Mouse (Mus musculus) lung, adult 2 months (tissue): ENCODE results near the gene Elovl4. TPM values are rescaled to one million over a fixed set of nuclear protein-coding genes. Genes with fewer than 3 reads are reported as not detected.
A peak's percentile ranks its signal among the peaks of the same experiment; 100 is the strongest.

Experiments used
- DNase-seq: peaks from one replicate; pipeline ENCODE4 v3.0.0; 2022
- H3K4me1 ChIP-seq: fragments of 200-500 bp; 2 replicates; pipeline ENCODE4 v1.6.1; 2011; ENCODE audit warnings: low read length; ENCODE audit not compliant: control insufficient read depth, insufficient read depth
- H3K4me3 ChIP-seq: fragments of 200-500 bp; replicated peaks from 2 replicates; pipeline ENCODE3; 2011; ENCODE audit warnings: low read depth, mild to moderate bottlenecking, control low read depth, low read length; ENCODE audit errors: extremely low read depth
- CTCF ChIP-seq: fragments of 200-500 bp; IDR thresholded peaks from 2 replicates; pipeline ENCODE4 v1.5.1; 2011; ENCODE audit warnings: mild to moderate bottlenecking, low read length, control low read depth; ENCODE audit not compliant: insufficient read depth
- POLR2A ChIP-seq: fragments of 200-500 bp; IDR thresholded peaks from 2 replicates; pipeline ENCODE4 v1.6.1; 2011; ENCODE audit warnings: low read depth, mild to moderate bottlenecking, control low read depth, low read length, borderline replicate concordance; ENCODE audit errors: extremely low read depth
- WGBS: fragments of 180-500 bp; shearing (Covaris S2); methylation state at CpG from one replicate; pipeline ENCODE4 v1.1.7; 2018; 5-methylcytosine and 5-hydroxymethylcytosine counted together
- polyA plus RNA-seq: library from polyadenylated mRNA; depleted of rRNA; stranded (reverse); fragments of >200 nt; gene quantifications from 2 replicates; pipeline ENCODE4 v1.2.3, GENCODE M21; 2012; rRNA removed

Elovl4 gene
- 0.60 and 30.6 TPM in 2 replicates for polyA plus RNA-seq

DNA sequence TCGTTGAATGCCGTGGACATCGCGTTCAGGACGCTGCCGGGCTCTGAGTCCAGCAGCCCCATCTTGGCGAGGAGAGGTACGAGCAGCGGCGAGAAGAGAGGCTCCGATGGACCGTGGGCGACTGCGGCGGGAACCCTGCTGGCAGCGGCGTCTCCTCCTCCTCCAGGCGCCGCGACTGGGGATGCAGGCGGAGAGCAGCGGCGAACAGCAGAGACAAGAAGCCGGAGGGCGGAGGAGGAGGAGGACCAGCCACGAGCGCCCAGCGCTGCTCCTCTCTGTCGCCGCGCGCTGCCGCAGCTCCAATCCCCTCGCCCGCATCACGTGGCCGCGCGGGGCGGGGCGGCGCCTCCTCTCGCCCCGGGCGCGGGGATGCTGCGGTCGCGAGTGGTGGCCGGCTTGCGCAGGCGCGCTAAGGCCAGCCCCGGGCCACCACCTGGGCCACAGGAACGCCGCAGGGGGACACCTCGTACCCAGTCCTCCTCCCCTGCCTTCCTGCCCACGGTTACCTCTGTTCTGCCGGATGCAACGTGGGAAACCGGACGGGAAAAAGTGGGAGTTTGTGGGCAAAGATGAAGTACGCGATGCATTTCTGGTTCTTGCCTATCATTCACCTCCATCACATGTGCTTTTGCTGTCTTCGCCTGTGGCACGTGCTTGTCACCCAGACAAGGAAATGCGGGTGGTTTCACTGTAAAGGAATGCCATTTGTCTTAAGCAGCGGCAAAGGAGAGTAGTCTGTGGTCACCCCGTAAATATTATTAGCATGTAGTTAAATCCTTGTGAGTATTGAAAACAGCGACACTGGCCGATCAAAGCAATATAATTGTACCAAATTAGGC, at the start of gene Elovl4:
Gene Elovl4 (minus strand): TSS at position 301 of the 839 bp plus-strand sequence.
- DNase-seq = peak; percentile 22
- 2% methylated on average over 71 of the region's 71 CpGs for WGBS
- peaks cover 8% of the 10 kb centered on the region for H3K4me1 ChIP-seq
- no peak for TF ChIP-seq CTCF
- no peak for TF ChIP-seq POLR2A
- peak within 1 kb of the TSS; percentile 36 for H3K4me3 ChIP-seq

- Histone ChIP-seq H3K4me3 (no peak overlapping the region), H3K4me1 (no peaks in the 10 kb centered on the region)
- WGBS = 89% methylated on average over 3 of the region's 3 CpGs
- no peak for TF ChIP-seq POLR2A
- TF ChIP-seq CTCF = no peak
- DNase-seq = no peak
Observed at GRCm38 (mm10) chr9:83852464-83852863, 46.4 kb upstream of the Elovl4 start.

- under 1% methylated on average over 27 of the region's 27 CpGs for WGBS
- TF ChIP-seq POLR2A (no peak), CTCF (no peak)
- no peak for DNase-seq
Observed at GRCm38 (mm10) chr9:83834748-83835313, 28.8 kb upstream of the Elovl4 start.

GRCm38 (mm10) chr9:83833811-83834747, 28.0 kb upstream of the Elovl4 start, which contains the start of gene Ttk:
TSS of gene Ttk (plus strand) at chr9:83834689.
- DNase-seq = peak; percentile 89
- TF ChIP-seq POLR2A (peak; percentile 88; the same call in 1 of the 2 replicates), CTCF (no peak)
- Histone ChIP-seq H3K4me1 (peaks cover 4% of the 10 kb centered on the region; the same call in 1 of the 2 replicates), H3K4me3 (peak within 1 kb of the TSS; percentile 96)
- WGBS = under 1% methylated on average over 38 of the region's 38 CpGs

More at GRCm38 (mm10) chr9:83834748-83835313, 28.8 kb upstream of the Elovl4 start:
- Histone ChIP-seq H3K4me3 (peak overlapping the region; percentile 96), H3K4me1 (peaks cover 4% of the 10 kb centered on the region; the same call in 1 of the 2 replicates)

- 70% methylated on average over 8 of the region's 8 CpGs for WGBS
- Histone ChIP-seq H3K4me3 (no peak overlapping the region), H3K4me1 (peaks cover 4% of the 10 kb centered on the region; the same call in 1 of the 2 replicates)
- DNase-seq = no peak
- no peak for TF ChIP-seq POLR2A
- TF ChIP-seq CTCF = no peak
Observed at GRCm38 (mm10) chr9:83831152-83831551, 25.1 kb upstream of the Elovl4 start.

GRCm38 (mm10) chr9:83829896-83830295, 23.8 kb upstream of the Elovl4 start:
- no peak for DNase-seq
- WGBS = 79% methylated on average over 5 of the region's 5 CpGs
- no peak overlapping the region for H3K4me3 ChIP-seq
- H3K4me1 ChIP-seq = no peaks in the 10 kb centered on the region; the same call in 1 of the 2 replicates
- no peak for TF ChIP-seq POLR2A
- TF ChIP-seq CTCF = no peak

DNA sequence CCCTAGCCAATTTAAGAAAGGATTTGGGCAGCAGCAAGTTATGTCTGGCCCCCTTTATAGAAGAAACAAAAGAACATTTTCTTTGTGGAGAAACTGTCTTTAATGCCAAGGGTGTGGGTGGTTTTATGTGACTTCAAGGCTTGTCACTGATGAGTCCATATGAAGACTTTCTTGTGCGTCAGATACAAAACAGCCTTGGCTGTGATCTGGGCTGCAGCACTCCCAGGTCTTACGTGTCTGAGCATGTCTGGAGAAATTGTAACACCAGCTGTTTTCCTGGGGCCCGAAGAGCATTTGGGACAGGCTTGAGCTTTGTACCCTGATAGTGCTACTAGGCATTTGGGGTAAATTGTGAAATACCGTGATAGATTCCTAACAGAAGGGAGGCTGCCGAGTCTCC, 16.8 kb upstream of the Elovl4 start:
- no peak overlapping the region for H3K4me3 ChIP-seq
- TF ChIP-seq POLR2A = no peak
- no peak for TF ChIP-seq CTCF
- no peaks in the 10 kb centered on the region for H3K4me1 ChIP-seq
- 57% methylated on average over 5 of the region's 5 CpGs for WGBS
- no peak for DNase-seq

- H3K4me3 ChIP-seq = no peak overlapping the region
- WGBS = 85% methylated on average over 2 of the region's 2 CpGs
Observed at GRCm38 (mm10) chr9:83820976-83821375, 14.9 kb upstream of the Elovl4 start.

DNA sequence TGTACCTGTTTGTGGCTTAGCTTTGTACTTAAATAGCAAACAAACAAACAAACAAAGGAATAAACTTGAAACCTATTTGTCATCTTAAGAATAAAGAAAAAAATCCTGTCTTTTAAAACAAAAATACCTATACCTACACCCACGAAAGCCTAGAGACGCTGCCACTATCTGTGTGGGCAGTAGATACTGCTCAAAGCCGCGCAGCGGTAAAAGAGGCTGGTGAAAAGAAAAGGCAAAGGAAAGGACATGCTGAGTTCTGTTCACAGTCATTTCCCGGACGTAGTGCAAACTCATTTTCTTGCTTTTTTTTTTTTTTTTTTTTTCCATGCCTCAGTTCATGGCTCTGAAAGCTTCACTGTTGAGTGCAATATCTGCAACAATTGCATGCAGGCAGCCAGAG, 13.1 kb upstream of the Elovl4 start:
- no peaks in the 10 kb centered on the region for H3K4me1 ChIP-seq
- TF ChIP-seq POLR2A = no peak
- no peak for TF ChIP-seq CTCF

More at GRCm38 (mm10) chr9:83820976-83821375, 14.9 kb upstream of the Elovl4 start:
- H3K4me1 ChIP-seq = no peaks in the 10 kb centered on the region
- TF ChIP-seq CTCF (no peak), POLR2A (no peak)
- DNase-seq = no peak

More for the DNA sequence above, 13.1 kb upstream of the Elovl4 start:
- DNase-seq = no peak
- 75% methylated on average over 7 of the region's 7 CpGs for WGBS
- no peak overlapping the region for H3K4me3 ChIP-seq
